Mouse (Mus musculus) forebrain, embryonic 14.5 days (tissue): ENCODE results near the gene Pip4k2a. TPM values are rescaled to one million over a fixed set of nuclear protein-coding genes. Genes with fewer than 3 reads are reported as not detected.

Experiments
- ATAC-seq: fragments of 200-750 bp; cut with Nextera tagmentation; 2 replicates; pipeline ENCODE4 v1.8.0; 2017; ENCODE audit warnings: mild to moderate bottlenecking, moderate library complexity
- DNase-seq: peaks from one replicate; pipeline ENCODE4 v3.0.0-alpha.2; 2015; ENCODE audit warnings: low spot score
- H3K27ac ChIP-seq: fragments of 300-500 bp; sonication (generic); 2 replicates; pipeline ENCODE4 v1.5.1; 2014; ENCODE audit warnings: low read depth, mild to moderate bottlenecking, control low read depth, low read length, moderate library complexity
- H3K27me3 ChIP-seq: fragments of 300-500 bp; sonication (generic); replicated peaks from 2 replicates; pipeline ENCODE4 v1.6.1; 2014; ENCODE audit warnings: low read length, control low read depth, mixed read lengths; ENCODE audit not compliant: control insufficient read depth, insufficient read depth
- H3K36me3 ChIP-seq: fragments of 300-500 bp; sonication (generic); 2 replicates; pipeline ENCODE4 v1.6.1; 2014; ENCODE audit warnings: low read length, control low read depth; ENCODE audit not compliant: control insufficient read depth, insufficient read depth
- H3K4me1 ChIP-seq: fragments of 300-500 bp; sonication (generic); 2 replicates; pipeline ENCODE4 v1.6.1; 2014; ENCODE audit warnings: antibody characterized with exemption, low read length, control low read depth; ENCODE audit not compliant: control insufficient read depth, insufficient read depth
- H3K4me2 ChIP-seq: fragments of 300-500 bp; sonication (generic); 2 replicates; pipeline ENCODE4 v1.6.1; 2014; ENCODE audit warnings: mild to moderate bottlenecking, control low read depth, low read length
- H3K4me3 ChIP-seq: fragments of 300-500 bp; sonication (generic); 2 replicates; pipeline ENCODE4 v1.5.1; 2014; ENCODE audit warnings: low read depth, low read length, control low read depth
- H3K9ac ChIP-seq: fragments of 300-500 bp; sonication (generic); 2 replicates; pipeline ENCODE4 v1.6.1; 2014; ENCODE audit warnings: mild to moderate bottlenecking, low read length, control low read depth, moderate library complexity
- H3K9me3 ChIP-seq: fragments of 300-500 bp; sonication (generic); replicated peaks from 2 replicates; pipeline ENCODE4 v1.6.1; 2016; ENCODE audit warnings: low read length, control low read depth, mixed read lengths; ENCODE audit not compliant: control insufficient read depth
- WGBS: fragments of 180-500 bp; shearing (Covaris S2); extraction: QIAGEN DNeasy Blood & Tissue Kit; methylation state at CpG from one replicate; pipeline ENCODE4 v1.1.7; 2014; 5-methylcytosine and 5-hydroxymethylcytosine counted together
- polyA plus RNA-seq: library from polyadenylated mRNA; unstranded; fragments of >200 nt; fragmentation: Nextera tagmentation; extraction: Ambion mirVana; gene quantifications from 2 replicates; pipeline ENCODE4 v1.2.1, GENCODE M21; 2014

Gene Pip4k2a
- polyA plus RNA-seq, 1 experiment from 2014 or later, result 11.0 TPM

GRCm38 (mm10) chr2:18933418-18933817, 64.5 kb downstream of the Pip4k2a start:
- ATAC-seq (peak; percentile 37; the same call in 1 of the 2 replicates), DNase-seq (no peak)
- Histone ChIP-seq H3K27ac (no peak overlapping the region), H3K4me3 (no peak overlapping the region), H3K4me2 (no peak overlapping the region), H3K4me1 (peaks cover 6% of the 10 kb centered on the region; the same call in 1 of the 2 replicates), H3K27me3 (no peaks in the 10 kb centered on the region), H3K9me3 (no peaks in the 10 kb centered on the region), H3K9ac (no peak overlapping the region), H3K36me3 (no peaks in the 10 kb centered on the region)
- WGBS, result 16% methylated on average over 7 of the region's 7 CpGs

GRCm38 (mm10) chr2:18930318-18931060, 67.4 kb downstream of the Pip4k2a start:
- no peak overlapping the region for H3K27ac ChIP-seq
- H3K9me3 ChIP-seq, result no peaks in the 10 kb centered on the region
- 86% methylated on average over 13 of the region's 13 CpGs for WGBS
- no peak overlapping the region for H3K9ac ChIP-seq
- H3K27me3 ChIP-seq, result no peaks in the 10 kb centered on the region
- no peak overlapping the region for H3K4me2 ChIP-seq
- DNase-seq (no peak), ATAC-seq (no peak)
- H3K36me3 ChIP-seq, result no peaks in the 10 kb centered on the region
- peaks cover 6% of the 10 kb centered on the region; the same call in 1 of the 2 replicates for H3K4me1 ChIP-seq
- H3K4me3 ChIP-seq, result no peak overlapping the region

GRCm38 (mm10) chr2:18928597-18929257, 69.2 kb downstream of the Pip4k2a start:
- Histone ChIP-seq H3K27me3 (no peaks in the 10 kb centered on the region), H3K36me3 (no peaks in the 10 kb centered on the region), H3K9ac (no peak overlapping the region), H3K4me1 (peaks cover 6% of the 10 kb centered on the region; the same call in 1 of the 2 replicates), H3K27ac (no peak overlapping the region), H3K9me3 (no peaks in the 10 kb centered on the region), H3K4me3 (no peak overlapping the region), H3K4me2 (no peak overlapping the region)
- ATAC-seq (no peak), DNase-seq (no peak)
- WGBS, result 91% methylated on average over 7 of the region's 7 CpGs

- peaks cover 1% of the 10 kb centered on the region; the same call in 1 of the 2 replicates for H3K4me1 ChIP-seq
- H3K27ac ChIP-seq, result no peak overlapping the region
- ATAC-seq (no peak), DNase-seq (no peak)
- no peak overlapping the region for H3K4me2 ChIP-seq
- H3K27me3 ChIP-seq, result no peaks in the 10 kb centered on the region
- H3K4me3 ChIP-seq, result no peak overlapping the region
- H3K36me3 ChIP-seq, result no peaks in the 10 kb centered on the region
- no peak overlapping the region for H3K9ac ChIP-seq
- WGBS, result 78% methylated on average over 8 of the region's 8 CpGs
- no peaks in the 10 kb centered on the region for H3K9me3 ChIP-seq
Observed at GRCm38 (mm10) chr2:18928196-18928595, 69.7 kb downstream of the Pip4k2a start.

- H3K4me3 ChIP-seq, result no peak overlapping the region
- no peak overlapping the region for H3K27ac ChIP-seq
- H3K27me3 ChIP-seq, result no peaks in the 10 kb centered on the region
- no peaks in the 10 kb centered on the region for H3K4me1 ChIP-seq
- no peak overlapping the region for H3K9ac ChIP-seq
- H3K4me2 ChIP-seq, result no peak overlapping the region
- DNase-seq (no peak), ATAC-seq (no peak)
- no peaks in the 10 kb centered on the region for H3K9me3 ChIP-seq
- H3K36me3 ChIP-seq, result no peaks in the 10 kb centered on the region
- 44% methylated on average over 17 of the region's 17 CpGs for WGBS
Observed at GRCm38 (mm10) chr2:18923806-18924595, 73.9 kb downstream of the Pip4k2a start.

GRCm38 (mm10) chr2:18923098-18923649, 74.8 kb downstream of the Pip4k2a start:
- H3K9ac ChIP-seq, result no peak overlapping the region
- H3K4me3 ChIP-seq, result no peak overlapping the region
- no peaks in the 10 kb centered on the region for H3K4me1 ChIP-seq
- H3K9me3 ChIP-seq, result no peaks in the 10 kb centered on the region
- no peak overlapping the region for H3K27ac ChIP-seq
- ATAC-seq (no peak), DNase-seq (no peak)
- 90% methylated on average over 9 of the region's 9 CpGs for WGBS
- H3K4me2 ChIP-seq, result no peak overlapping the region
- H3K27me3 ChIP-seq, result no peaks in the 10 kb centered on the region
- H3K36me3 ChIP-seq, result no peaks in the 10 kb centered on the region

GRCm38 (mm10) chr2:18921570-18922180, 76.3 kb downstream of the Pip4k2a start:
- WGBS, result 60% methylated on average over 1 of the region's 1 CpGs
- Histone ChIP-seq H3K9ac (no peak overlapping the region), H3K4me2 (no peak overlapping the region), H3K4me3 (no peak overlapping the region), H3K4me1 (no peaks in the 10 kb centered on the region), H3K27ac (no peak overlapping the region), H3K36me3 (no peaks in the 10 kb centered on the region), H3K9me3 (no peaks in the 10 kb centered on the region), H3K27me3 (no peaks in the 10 kb centered on the region)
- ATAC-seq (no peak), DNase-seq (no peak)

- Histone ChIP-seq H3K4me3 (no peak overlapping the region), H3K4me2 (no peak overlapping the region), H3K27me3 (no peaks in the 10 kb centered on the region), H3K36me3 (no peaks in the 10 kb centered on the region), H3K27ac (no peak overlapping the region), H3K9me3 (no peaks in the 10 kb centered on the region), H3K9ac (no peak overlapping the region), H3K4me1 (no peaks in the 10 kb centered on the region)
- DNase-seq (no peak), ATAC-seq (no peak)
- 29% methylated on average over 2 of the region's 2 CpGs for WGBS
Observed at GRCm38 (mm10) chr2:18920461-18920877, 77.5 kb downstream of the Pip4k2a start.
